In genomic region chr4:83524456-83524842, GRCm38 (mm10) we compare ENCODE assay signal across 8 mouse cellular contexts. TPM values are rescaled to one million over a fixed set of nuclear protein-coding genes. Genes with fewer than 3 reads are reported as not detected.
A peak's percentile ranks its signal among the peaks of the same experiment; 100 is the strongest.
DNase-seq lines count a peak whose midpoint lies in the region; ATAC-seq and TF ChIP-seq lines count a peak whose summit lies in the region.

No protein-coding gene starts in this region.

- WGBS in embryonic facial prominence, embryonic 11.5 days: 8% methylated on average over 6 of the region's 6 CpGs
- WGBS in intestine, embryonic 15.5 days: 16% methylated on average over 6 of the region's 6 CpGs
- 9% methylated on average over 6 of the region's 6 CpGs for WGBS in neural tube, embryonic 12.5 days

- H3K4me3 ChIP-seq in left cerebral cortex, adult 2 months: peak overlapping the region; percentile 79
- H3K4me3 ChIP-seq in embryonic facial prominence, embryonic 11.5 days (ENCODE audit: low read depth, low read length): peak overlapping the region; percentile 69
- H3K4me3 ChIP-seq in intestine, embryonic 15.5 days (replicated peaks): peak overlapping the region; percentile 63
- H3K4me3 ChIP-seq in neural tube, embryonic 12.5 days: peak overlapping the region; percentile 69

- intact Hi-C loops in left cerebral cortex, adult 2 months (cut with DNase I): loop anchor here (5.0 kb wide), 1 partner anchor 107 kb away; the partner anchor contains the start of gene Snapc3

- no peaks in the 10 kb centered on the region for H3K4me1 ChIP-seq in embryonic facial prominence, embryonic 11.5 days (ENCODE audit: control insufficient read depth, insufficient read depth, low read length)
- peaks cover 5% of the 10 kb centered on the region; the same call in 1 of the 2 replicates for H3K4me1 ChIP-seq in intestine, embryonic 15.5 days (replicated peaks)
- peaks cover 11% of the 10 kb centered on the region for H3K4me1 ChIP-seq in neural tube, embryonic 12.5 days

- no peaks in the 10 kb centered on the region for H3K36me3 ChIP-seq in embryonic facial prominence, embryonic 11.5 days (replicated peaks; ENCODE audit: control insufficient read depth, insufficient read depth, low read depth, low read length)
- no peaks in the 10 kb centered on the region for H3K36me3 ChIP-seq in intestine, embryonic 15.5 days
- no peaks in the 10 kb centered on the region for H3K36me3 ChIP-seq in neural tube, embryonic 12.5 days

- DNase-seq in left cerebral cortex, adult 2 months (ENCODE audit: extremely low spot score in 1 of 2, low spot score in 2 of 2): no peak
- no peak for DNase-seq in left cerebral cortex, adult 18-20 months (ENCODE audit: low spot score in 2 of 2)
- DNase-seq in embryonic facial prominence, embryonic 11.5 days (ENCODE audit: low spot score): no peak
- DNase-seq in B cell, adult 2 months: no peak
- no peak for DNase-seq in cerebellum, adult 9-11 months
- DNase-seq in embryo, embryonic 11 days: no peak

- peak overlapping the region; percentile 80 for H3K9ac ChIP-seq in embryonic facial prominence, embryonic 11.5 days (replicated peaks; ENCODE audit: low read length)
- H3K9ac ChIP-seq in intestine, embryonic 15.5 days: peak overlapping the region; percentile 73
- H3K9ac ChIP-seq in neural tube, embryonic 12.5 days: peak overlapping the region; percentile 74

- H3K9me3 ChIP-seq in embryonic facial prominence, embryonic 11.5 days (replicated peaks; ENCODE audit: control insufficient read depth, low read length): no peaks in the 10 kb centered on the region
- H3K9me3 ChIP-seq in intestine, embryonic 15.5 days: no peaks in the 10 kb centered on the region
- no peaks in the 10 kb centered on the region for H3K9me3 ChIP-seq in neural tube, embryonic 12.5 days

- peak overlapping the region; percentile 91 for H3K27ac ChIP-seq in left cerebral cortex, adult 2 months
- peak overlapping the region; percentile 92 for H3K27ac ChIP-seq in embryonic facial prominence, embryonic 11.5 days (replicated peaks; ENCODE audit: low read depth, low read length)
- H3K27ac ChIP-seq in intestine, embryonic 15.5 days: peak overlapping the region; percentile 91; the same call in 1 of the 2 replicates
- peak overlapping the region; percentile 95 for H3K27ac ChIP-seq in neural tube, embryonic 12.5 days

- H3K27me3 ChIP-seq in embryonic facial prominence, embryonic 11.5 days (ENCODE audit: control insufficient read depth, insufficient read depth, low read length): no peaks in the 10 kb centered on the region
- no peaks in the 10 kb centered on the region for H3K27me3 ChIP-seq in intestine, embryonic 15.5 days (replicated peaks)
- H3K27me3 ChIP-seq in neural tube, embryonic 12.5 days (replicated peaks): no peaks in the 10 kb centered on the region

- ATAC-seq in embryonic facial prominence, embryonic 11.5 days (replicated peaks; ENCODE audit: insufficient number of reproducible peaks, low FRiP score, low TSS enrichment, low read depth): no peak
- ATAC-seq in intestine, embryonic 15.5 days: no peak
- no peak for ATAC-seq in neural tube, embryonic 12.5 days (ENCODE audit: low FRiP score, low read depth)

- TF ChIP-seq CTCF in left cerebral cortex, adult 2 months (IDR thresholded peaks at IDR 0.05): no peak

- H3K4me2 ChIP-seq in embryonic facial prominence, embryonic 11.5 days (ENCODE audit: low read depth, low read length): peak overlapping the region; percentile 48
- H3K4me2 ChIP-seq in intestine, embryonic 15.5 days (replicated peaks): peak overlapping the region; percentile 83
- peak overlapping the region; percentile 81 for H3K4me2 ChIP-seq in neural tube, embryonic 12.5 days (replicated peaks)

RNA-seq across cellular contexts. Expression of gene Ccdc171, which starts 0.9 kb away (rescaled TPM):
- 1 to 10 TPM; 3.6 to 4.8 TPM for total RNA-seq in left cerebral cortex, adult 2 months (2021)
- total RNA-seq in left cerebral cortex, adult 18-20 months (2021): 1 to 10 TPM; 4.9 to 5.8 TPM
- polyA plus RNA-seq in embryonic facial prominence, embryonic 11.5 days (2014; fragmentation: Nextera tagmentation; extraction: Ambion mirVana): 5.7 and 7.3 TPM in 2 replicates
- 2.4 and 3.0 TPM in 2 replicates for polyA plus RNA-seq in intestine, embryonic 15.5 days (2015; fragmentation: Nextera tagmentation; extraction: Ambion mirVana)
- 4.4 and 5.5 TPM in 2 replicates for polyA plus RNA-seq in neural tube, embryonic 12.5 days (2016; fragmentation: Nextera tagmentation; extraction: Ambion mirVana)

RNA-seq across cellular contexts. Expression of gene Psip1, which starts 38.2 kb away (rescaled TPM):
- total RNA-seq in left cerebral cortex, adult 2 months (2021): 100 to 1,000 TPM; 197 to 199 TPM
- 100 to 1,000 TPM; 207 to 210 TPM for total RNA-seq in left cerebral cortex, adult 18-20 months (2021)
- 382 and 425 TPM in 2 replicates for polyA plus RNA-seq in embryonic facial prominence, embryonic 11.5 days (2014; fragmentation: Nextera tagmentation; extraction: Ambion mirVana)
- polyA plus RNA-seq in intestine, embryonic 15.5 days (2015; fragmentation: Nextera tagmentation; extraction: Ambion mirVana): 78.5 and 94.9 TPM in 2 replicates
- 337 and 394 TPM in 2 replicates for polyA plus RNA-seq in neural tube, embryonic 12.5 days (2016; fragmentation: Nextera tagmentation; extraction: Ambion mirVana)
